Mouse (Mus musculus) hindbrain, embryonic 14.5 days (tissue): ENCODE measurements around the gene Klf7. TPM values are rescaled to one million over a fixed set of nuclear protein-coding genes. Genes with fewer than 3 reads are reported as not detected.

Source experiments
- ATAC-seq: fragments of 200-750 bp; cut with Nextera tagmentation; 2 replicates; pipeline ENCODE4 v1.8.0; 2017; ENCODE audit warnings: moderate number of reproducible peaks, mild to moderate bottlenecking, moderate TSS enrichment, moderate library complexity; ENCODE audit not compliant: low FRiP score
- DNase-seq: peaks from one replicate; pipeline ENCODE4 v3.0.0-alpha.2; 2015; ENCODE audit warnings: low spot score
- H3K27ac ChIP-seq: fragments of 300-500 bp; sonication (generic); 2 replicates; pipeline ENCODE4 v1.5.1; 2014; ENCODE audit warnings: mild to moderate bottlenecking, moderate library complexity
- H3K27me3 ChIP-seq: fragments of 300-500 bp; sonication (generic); 2 replicates; pipeline ENCODE4 v1.6.1; 2014; ENCODE audit warnings: mild to moderate bottlenecking, low read length, mixed read lengths; ENCODE audit not compliant: control insufficient read depth, insufficient read depth
- H3K36me3 ChIP-seq: fragments of 300-500 bp; sonication (generic); replicated peaks from 2 replicates; pipeline ENCODE4 v1.6.1; 2014; ENCODE audit not compliant: control insufficient read depth, insufficient read depth
- H3K4me1 ChIP-seq: fragments of 300-500 bp; sonication (generic); replicated peaks from 2 replicates; pipeline ENCODE4 v1.6.1; 2014; ENCODE audit warnings: antibody characterized with exemption, low read length, mixed read lengths; ENCODE audit not compliant: control insufficient read depth, insufficient read depth
- H3K4me2 ChIP-seq: fragments of 300-500 bp; sonication (generic); replicated peaks from 2 replicates; pipeline ENCODE4 v1.6.1; 2014; ENCODE audit warnings: mild to moderate bottlenecking, moderate library complexity
- H3K4me3 ChIP-seq: fragments of 300-500 bp; sonication (generic); replicated peaks from 2 replicates; pipeline ENCODE4 v1.5.1; 2014; ENCODE audit warnings: mild to moderate bottlenecking, low read length
- H3K9ac ChIP-seq: fragments of 300-500 bp; sonication (generic); 2 replicates; pipeline ENCODE4 v1.6.1; 2014
- H3K9me3 ChIP-seq: fragments of 300-500 bp; sonication (generic); 2 replicates; pipeline ENCODE4 v1.6.1; 2016; ENCODE audit warnings: low read length; ENCODE audit not compliant: control insufficient read depth
- WGBS: fragments of 180-500 bp; shearing (Covaris S2); extraction: QIAGEN DNeasy Blood & Tissue Kit; methylation state at CpG from one replicate; pipeline ENCODE4 v1.1.7; 2014; 5-methylcytosine and 5-hydroxymethylcytosine counted together
- polyA plus RNA-seq: library from polyadenylated mRNA; unstranded; fragments of >200 nt; fragmentation: Nextera tagmentation; extraction: Ambion mirVana; gene quantifications from 2 replicates; pipeline ENCODE4 v1.2.1, GENCODE M21; 2014

Gene Klf7
- polyA plus RNA-seq, 1 experiment from 2014 or later, result 80.1 TPM

DNA sequence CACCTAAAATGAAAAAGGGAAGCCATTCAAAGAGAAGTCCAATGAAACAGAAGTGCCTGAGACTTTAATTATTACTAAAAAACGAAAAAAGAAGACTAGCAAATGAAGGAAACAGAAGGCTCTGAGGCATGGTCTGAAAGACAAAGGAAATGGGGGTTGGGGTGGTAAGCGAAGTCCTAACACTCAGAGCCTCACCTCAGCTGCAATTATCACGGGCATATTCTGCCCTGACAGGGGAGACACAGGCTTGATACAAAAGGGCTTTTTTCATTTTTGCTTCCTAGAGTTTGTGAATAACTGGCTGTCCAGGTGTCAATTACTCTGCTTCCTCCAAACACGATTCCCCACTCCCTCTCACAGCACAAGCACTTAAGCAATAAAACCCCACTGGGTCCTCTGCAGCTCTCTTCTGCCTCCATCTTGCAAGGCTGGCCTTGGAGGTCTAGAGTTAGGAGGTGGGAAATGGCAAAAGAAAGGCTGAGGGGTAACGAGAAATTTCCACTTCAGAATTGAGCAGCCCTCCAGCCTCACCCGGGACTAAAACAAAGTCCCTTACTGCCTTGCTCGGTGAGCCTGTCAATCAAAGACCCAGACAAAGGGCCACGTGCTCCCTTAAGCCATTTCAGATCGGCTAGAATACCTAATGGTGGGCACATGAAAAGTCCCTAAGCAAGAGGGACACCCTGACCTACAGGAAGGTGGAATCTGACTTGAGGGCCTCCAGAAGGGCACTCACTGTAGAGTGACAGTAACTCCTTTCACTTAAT lies 118.4 kb downstream of the Klf7 start:
- no peak overlapping the region; the same call in 1 of the 2 replicates for H3K27ac ChIP-seq
- H3K36me3 ChIP-seq, result no peaks in the 10 kb centered on the region
- 34% methylated on average over 9 of the region's 9 CpGs for WGBS
- no peaks in the 10 kb centered on the region for H3K27me3 ChIP-seq
- H3K9me3 ChIP-seq, result no peaks in the 10 kb centered on the region
- DNase-seq, result no peak
- H3K4me2 ChIP-seq, result no peak overlapping the region
- no peak for ATAC-seq
- H3K4me1 ChIP-seq, result peaks cover 5% of the 10 kb centered on the region; the same call in 1 of the 2 replicates
- H3K4me3 ChIP-seq, result no peak overlapping the region
- H3K9ac ChIP-seq, result no peak overlapping the region

DNA sequence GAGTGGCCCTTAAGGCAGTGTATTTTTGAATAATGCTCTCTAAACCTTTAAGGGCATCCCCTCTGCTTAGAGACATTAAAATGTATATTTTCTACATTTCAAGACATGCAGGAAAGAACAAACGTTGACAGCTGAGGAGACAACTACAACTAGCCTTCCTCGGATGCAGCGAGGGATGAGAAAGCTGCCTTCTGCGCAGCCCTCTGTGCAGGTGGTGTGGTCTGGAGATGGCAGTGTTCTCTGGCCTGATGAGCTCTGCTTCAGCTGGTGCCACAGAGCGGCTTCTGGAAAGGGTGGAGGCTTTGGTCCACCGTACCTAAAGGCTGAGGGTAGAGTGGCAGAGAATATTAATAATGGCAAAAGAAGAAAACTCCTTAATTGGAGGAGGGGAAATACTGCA lies 120.0 kb downstream of the Klf7 start:
- no peaks in the 10 kb centered on the region for H3K27me3 ChIP-seq
- no peak overlapping the region for H3K4me3 ChIP-seq
- H3K9me3 ChIP-seq, result no peaks in the 10 kb centered on the region
- DNase-seq (no peak), ATAC-seq (no peak)
- WGBS, result 90% methylated on average over 6 of the region's 6 CpGs
- peaks cover 5% of the 10 kb centered on the region; the same call in 1 of the 2 replicates for H3K4me1 ChIP-seq
- H3K4me2 ChIP-seq, result no peak overlapping the region
- H3K27ac ChIP-seq, result no peak overlapping the region
- no peak overlapping the region for H3K9ac ChIP-seq
- no peaks in the 10 kb centered on the region for H3K36me3 ChIP-seq

- H3K36me3 ChIP-seq, result no peaks in the 10 kb centered on the region
- no peak for DNase-seq
- H3K27me3 ChIP-seq, result no peaks in the 10 kb centered on the region
- H3K4me2 ChIP-seq, result no peak overlapping the region
- no peak overlapping the region for H3K27ac ChIP-seq
- peaks cover 5% of the 10 kb centered on the region; the same call in 1 of the 2 replicates for H3K4me1 ChIP-seq
- no peak overlapping the region for H3K4me3 ChIP-seq
- WGBS, result 81% methylated on average over 2 of the region's 2 CpGs
- H3K9ac ChIP-seq, result no peak overlapping the region
- no peaks in the 10 kb centered on the region for H3K9me3 ChIP-seq
- ATAC-seq, result no peak
Observed at GRCm38 (mm10) chr1:64000597-64000996, 121.5 kb downstream of the Klf7 start.

- Histone ChIP-seq H3K9ac (no peak overlapping the region), H3K4me2 (no peak overlapping the region), H3K27ac (no peak overlapping the region), H3K36me3 (no peaks in the 10 kb centered on the region), H3K4me1 (peaks cover 14% of the 10 kb centered on the region), H3K4me3 (no peak overlapping the region), H3K9me3 (no peaks in the 10 kb centered on the region), H3K27me3 (no peaks in the 10 kb centered on the region)
- WGBS, result 81% methylated on average over 8 of the region's 8 CpGs
- ATAC-seq (no peak), DNase-seq (no peak)
Observed at GRCm38 (mm10) chr1:63999481-63999880, 122.6 kb downstream of the Klf7 start.

DNA sequence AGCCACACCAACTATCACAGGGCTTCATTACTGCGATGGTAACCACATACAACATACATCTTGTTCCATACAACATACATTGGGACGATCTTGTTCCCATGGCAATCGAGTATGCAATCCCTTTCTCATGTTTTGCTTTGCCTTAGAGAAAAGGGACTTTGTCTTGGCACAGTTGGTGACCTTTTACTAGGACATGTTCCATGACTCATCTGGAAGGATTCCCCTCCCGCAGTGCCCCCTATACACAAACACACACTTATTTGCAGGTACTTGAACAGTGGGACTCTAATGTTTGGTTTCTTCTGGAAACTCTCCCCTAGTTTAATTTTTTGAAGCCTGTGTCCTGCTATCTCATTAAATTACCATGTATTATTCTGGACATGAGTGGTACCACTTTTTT lies 123.2 kb downstream of the Klf7 start:
- no peaks in the 10 kb centered on the region for H3K27me3 ChIP-seq
- H3K4me3 ChIP-seq, result no peak overlapping the region
- 77% methylated on average over 4 of the region's 4 CpGs for WGBS
- DNase-seq (no peak), ATAC-seq (no peak)
- no peak overlapping the region for H3K4me2 ChIP-seq
- H3K27ac ChIP-seq, result no peak overlapping the region
- H3K36me3 ChIP-seq, result no peaks in the 10 kb centered on the region
- peaks cover 17% of the 10 kb centered on the region for H3K4me1 ChIP-seq
- no peaks in the 10 kb centered on the region for H3K9me3 ChIP-seq
- H3K9ac ChIP-seq, result no peak overlapping the region

DNA sequence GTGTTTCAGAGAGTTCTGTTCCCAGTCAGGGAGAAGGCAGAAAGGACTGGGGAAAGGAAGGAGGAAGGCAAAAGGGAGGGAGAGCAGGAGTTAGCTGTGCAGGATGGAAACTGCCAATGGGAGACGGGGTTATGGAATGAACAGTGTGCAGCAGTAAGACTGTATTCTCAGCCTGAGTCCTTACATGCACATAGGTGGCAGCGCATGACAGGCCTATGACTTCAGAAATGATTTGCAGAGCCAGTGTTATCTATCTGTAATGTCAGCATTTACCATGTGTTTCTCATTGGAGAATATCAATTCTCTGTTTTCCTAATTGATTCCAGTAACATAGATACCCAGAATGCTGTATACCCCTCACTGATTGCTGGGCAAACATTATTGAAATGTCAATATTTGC lies 123.9 kb downstream of the Klf7 start:
- WGBS, result 80% methylated on average over 2 of the region's 2 CpGs
- Histone ChIP-seq H3K9me3 (no peaks in the 10 kb centered on the region), H3K36me3 (no peaks in the 10 kb centered on the region), H3K4me2 (no peak overlapping the region), H3K9ac (no peak overlapping the region), H3K4me3 (no peak overlapping the region), H3K4me1 (peaks cover 14% of the 10 kb centered on the region), H3K27ac (no peak overlapping the region), H3K27me3 (no peaks in the 10 kb centered on the region)
- ATAC-seq (no peak), DNase-seq (no peak)

- no peaks in the 10 kb centered on the region for H3K36me3 ChIP-seq
- H3K9ac ChIP-seq, result no peak overlapping the region
- no peaks in the 10 kb centered on the region for H3K9me3 ChIP-seq
- H3K4me2 ChIP-seq, result no peak overlapping the region
- ATAC-seq (no peak), DNase-seq (no peak)
- H3K4me3 ChIP-seq, result no peak overlapping the region
- H3K27me3 ChIP-seq, result no peaks in the 10 kb centered on the region
- WGBS, result 37% methylated on average over 4 of the region's 4 CpGs
- H3K4me1 ChIP-seq, result peaks cover 14% of the 10 kb centered on the region
- H3K27ac ChIP-seq, result no peak overlapping the region
Observed at GRCm38 (mm10) chr1:63995828-63996227, 126.3 kb downstream of the Klf7 start.

DNA sequence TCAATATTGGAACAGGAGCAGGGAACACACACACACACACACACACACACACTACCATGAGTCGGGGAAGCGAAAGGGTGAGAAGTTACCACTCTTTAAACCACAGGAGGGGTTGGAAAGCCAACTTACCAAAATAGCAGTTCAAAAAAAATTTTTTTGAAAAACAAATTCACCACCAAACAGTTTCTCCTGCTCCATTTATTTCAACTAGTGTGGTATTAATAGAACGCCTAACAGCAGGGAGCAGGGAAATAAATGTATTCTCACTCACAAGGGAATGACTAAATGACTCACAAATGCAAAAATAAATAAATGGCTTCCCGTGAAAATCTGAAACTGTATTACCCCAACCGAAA lies 127.0 kb downstream of the Klf7 start:
- Histone ChIP-seq H3K27me3 (no peaks in the 10 kb centered on the region), H3K9ac (no peak overlapping the region), H3K4me3 (no peak overlapping the region), H3K27ac (peak overlapping the region; percentile 72; the same call in 1 of the 2 replicates), H3K4me2 (0 out of 2 replicates have a peak overlapping the region, but pooled peaks have one; percentile 21), H3K36me3 (no peaks in the 10 kb centered on the region), H3K4me1 (peaks cover 14% of the 10 kb centered on the region), H3K9me3 (no peaks in the 10 kb centered on the region)
- ATAC-seq, result no peak
- DNase-seq, result no peak
- WGBS, result 43% methylated on average over 5 of the region's 5 CpGs

DNA sequence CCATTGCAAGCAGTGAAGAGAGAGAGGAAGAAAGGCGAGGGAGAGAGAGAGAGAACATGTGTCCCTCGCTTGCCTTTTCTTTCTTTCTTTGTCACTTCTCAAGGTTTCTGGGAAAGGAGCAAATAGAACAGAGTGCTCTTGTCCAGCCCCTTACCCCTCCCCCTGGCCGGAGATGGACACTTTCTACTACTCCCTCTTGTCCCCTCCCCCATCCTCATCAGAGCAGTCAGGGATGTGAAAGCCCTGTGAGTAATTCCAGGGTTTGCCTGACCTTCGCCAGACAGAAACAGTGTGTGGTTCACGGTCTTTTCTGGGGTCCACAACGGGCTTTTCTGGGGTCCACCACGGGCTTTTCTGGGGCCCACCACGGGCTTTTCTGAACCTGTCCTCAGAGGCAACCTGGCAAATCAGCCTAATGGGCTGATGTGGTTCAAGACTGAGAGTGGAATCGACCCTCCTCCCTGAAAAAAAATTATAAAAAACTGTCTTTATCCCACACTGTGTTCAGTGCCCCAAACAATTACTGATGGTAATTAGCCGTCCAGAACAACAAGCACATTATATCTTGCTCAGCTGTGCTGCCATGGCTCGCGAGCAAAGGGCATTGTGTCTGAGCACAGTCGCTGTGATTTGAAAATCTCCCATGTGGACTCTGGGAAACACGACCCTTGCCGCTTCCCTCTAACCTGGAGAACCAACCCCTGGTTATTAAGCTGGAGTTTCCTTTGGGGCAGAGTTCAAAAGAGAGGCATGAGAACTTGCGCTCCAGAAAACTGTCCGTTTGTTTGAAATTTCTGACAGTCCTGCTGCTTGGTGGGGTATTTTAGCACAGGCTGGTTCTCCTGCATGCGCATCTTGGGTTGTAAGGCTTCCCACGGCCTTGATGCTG lies 127.6 kb downstream of the Klf7 start:
- H3K4me3 ChIP-seq, result no peak overlapping the region
- ATAC-seq, result peak; percentile 83
- H3K9me3 ChIP-seq, result no peaks in the 10 kb centered on the region
- peak overlapping the region; percentile 72 for H3K27ac ChIP-seq
- DNase-seq, result no peak
- peak overlapping the region; percentile 21 for H3K4me2 ChIP-seq
- H3K36me3 ChIP-seq, result no peaks in the 10 kb centered on the region
- no peak overlapping the region for H3K9ac ChIP-seq
- peaks cover 14% of the 10 kb centered on the region for H3K4me1 ChIP-seq
- H3K27me3 ChIP-seq, result no peaks in the 10 kb centered on the region
- 9% methylated on average over 19 of the region's 19 CpGs for WGBS
